Mouse (Mus musculus) brain, embryonic 14.5 days (tissue): ENCODE results near the gene Zbtb20.

Experiments
- CTCF ChIP-seq: fragments of 200-500 bp; IDR thresholded peaks from 2 replicates; pipeline ENCODE4 v1.5.1; 2012; ENCODE audit warnings: inconsistent platforms, mild to moderate bottlenecking, moderate library complexity, borderline replicate concordance; ENCODE audit not compliant: insufficient read depth, insufficient read length; ENCODE audit errors: extremely low read depth
- POLR2A ChIP-seq: fragments of 200-500 bp; IDR thresholded peaks from 2 replicates; pipeline ENCODE4 v1.6.1; 2012; ENCODE audit warnings: mild to moderate bottlenecking, inconsistent platforms, borderline replicate concordance; ENCODE audit not compliant: poor library complexity, insufficient read depth, insufficient read length, severe bottlenecking; ENCODE audit errors: extremely low read depth

- no peak for TF ChIP-seq CTCF
- TF ChIP-seq POLR2A = no peak
These were observed 788.4 kb downstream of the Zbtb20 start, which contains the start of gene Tigit for GRCm38 (mm10) chr16:43663978-43664579.
